Mouse (Mus musculus) heart, postnatal 0 days (tissue): ENCODE data around the gene Slc1a4. TPM values are rescaled to one million over a fixed set of nuclear protein-coding genes. Genes with fewer than 3 reads are reported as not detected.
A peak's percentile ranks its signal among the peaks of the same experiment; 100 is the strongest.

ENCODE experiments used
- ATAC-seq: fragments of 200-750 bp; cut with Nextera tagmentation; 2 replicates; pipeline ENCODE4 v1.8.0; 2017; ENCODE audit warnings: low read depth, moderate number of reproducible peaks, moderate library complexity; ENCODE audit not compliant: insufficient read depth
- DNase-seq: peaks from one replicate; pipeline ENCODE4 v3.0.0-alpha.2; 2016; ENCODE audit warnings: low spot score
- H3K27ac ChIP-seq: fragments of 300-500 bp; sonication (generic); 2 replicates; pipeline ENCODE4 v1.5.1; 2014; ENCODE audit warnings: low read depth, mild to moderate bottlenecking
- H3K27me3 ChIP-seq: fragments of 300-500 bp; sonication (generic); 2 replicates; pipeline ENCODE4 v1.6.1; 2014; ENCODE audit warnings: low read length, mixed read lengths; ENCODE audit not compliant: control insufficient read depth, insufficient read depth
- H3K36me3 ChIP-seq: fragments of 300-500 bp; sonication (generic); replicated peaks from 2 replicates; pipeline ENCODE4 v1.6.1; 2014; ENCODE audit warnings: low read length, mixed read lengths; ENCODE audit not compliant: control insufficient read depth, insufficient read depth
- H3K4me1 ChIP-seq: fragments of 300-500 bp; sonication (generic); 2 replicates; pipeline ENCODE4 v1.6.1; 2014; ENCODE audit warnings: antibody characterized with exemption; ENCODE audit not compliant: control insufficient read depth, insufficient read depth
- H3K4me2 ChIP-seq: fragments of 300-500 bp; sonication (generic); 2 replicates; pipeline ENCODE4 v1.6.1; 2014; ENCODE audit warnings: low read depth, mild to moderate bottlenecking, low read length, moderate library complexity
- H3K4me3 ChIP-seq: fragments of 300-500 bp; sonication (generic); 2 replicates; pipeline ENCODE4 v1.5.1; 2014; ENCODE audit warnings: low read depth, low read length
- H3K9ac ChIP-seq: fragments of 300-500 bp; sonication (generic); replicated peaks from 2 replicates; pipeline ENCODE4 v1.6.1; 2014; ENCODE audit warnings: low read depth, low read length, mixed read lengths
- H3K9me3 ChIP-seq: fragments of 300-500 bp; sonication (generic); replicated peaks from 2 replicates; pipeline ENCODE4 v1.6.1; 2016; ENCODE audit warnings: low read length; ENCODE audit not compliant: control insufficient read depth
- CTCF ChIP-seq: IDR thresholded peaks from 2 replicates; pipeline ENCODE4 v1.5.1; 2016; ENCODE audit warnings: antibody characterized with exemption, control low read depth, low read depth
- EP300 ChIP-seq: IDR thresholded peaks from 2 replicates; pipeline ENCODE4 v1.6.1; 2016; ENCODE audit warnings: antibody characterized with exemption, low read depth
- WGBS: fragments of 180-500 bp; shearing (Covaris S2); extraction: QIAGEN DNeasy Blood & Tissue Kit; methylation state at CpG from one replicate; pipeline ENCODE4 v1.1.7; 2014; 5-methylcytosine and 5-hydroxymethylcytosine counted together
- polyA plus RNA-seq: library from polyadenylated mRNA; unstranded; fragments of >200 nt; fragmentation: Nextera tagmentation; extraction: Ambion mirVana; gene quantifications from 2 replicates; pipeline ENCODE4 v1.2.1, GENCODE M21; 2015
- total RNA-seq: library from RNA; depleted of rRNA; stranded (reverse); fragments of >200 nt; gene quantifications from 2 replicates; pipeline ENCODE4 v1.2.3, GENCODE M21; 2014; ENCODE audit warnings: low replicate concordance

The Slc1a4 gene
- total and polyA plus RNA-seq, 2 experiments from 2014 or later, result 2.4 to 11.0 TPM

GRCm38 (mm10) chr11:20313576-20313975 is 18.9 kb downstream of the Slc1a4 start:
- H3K27ac ChIP-seq, result no peak overlapping the region
- no peak overlapping the region for H3K9ac ChIP-seq
- no peaks in the 10 kb centered on the region for H3K9me3 ChIP-seq
- TF ChIP-seq EP300 (no peak), CTCF (no peak)
- WGBS, result 89% methylated on average over 8 of the region's 8 CpGs
- H3K4me1 ChIP-seq, result peaks cover 4% of the 10 kb centered on the region
- no peak overlapping the region for H3K4me3 ChIP-seq
- ATAC-seq (no peak), DNase-seq (no peak)
- no peaks in the 10 kb centered on the region for H3K27me3 ChIP-seq
- no peak overlapping the region for H3K4me2 ChIP-seq
- H3K36me3 ChIP-seq, result no peaks in the 10 kb centered on the region

- no peak overlapping the region for H3K4me3 ChIP-seq
- TF ChIP-seq EP300 (no peak), CTCF (no peak)
- H3K27me3 ChIP-seq, result no peaks in the 10 kb centered on the region
- peak overlapping the region; percentile 50 for H3K27ac ChIP-seq
- no peaks in the 10 kb centered on the region for H3K4me1 ChIP-seq
- no peaks in the 10 kb centered on the region for H3K9me3 ChIP-seq
- ATAC-seq, result no peak
- H3K4me2 ChIP-seq, result no peak overlapping the region
- DNase-seq, result no peak
- H3K9ac ChIP-seq, result no peak overlapping the region
- WGBS, result 52% methylated on average over 5 of the region's 5 CpGs
- H3K36me3 ChIP-seq, result peaks cover 10% of the 10 kb centered on the region; the same call in 1 of the 2 replicates
Observed at GRCm38 (mm10) chr11:20309044-20309443, 23.5 kb downstream of the Slc1a4 start.

- DNase-seq (no peak), ATAC-seq (no peak)
- Histone ChIP-seq H3K4me1 (no peaks in the 10 kb centered on the region), H3K4me2 (no peak overlapping the region), H3K4me3 (no peak overlapping the region), H3K36me3 (peaks cover 10% of the 10 kb centered on the region; the same call in 1 of the 2 replicates), H3K27me3 (no peaks in the 10 kb centered on the region), H3K9ac (no peak overlapping the region), H3K27ac (no peak overlapping the region), H3K9me3 (no peaks in the 10 kb centered on the region)
- no peak for TF ChIP-seq EP300
- TF ChIP-seq CTCF, result no peak
- WGBS, result 80% methylated on average over 3 of the region's 3 CpGs
Observed at GRCm38 (mm10) chr11:20307409-20307808, 25.1 kb downstream of the Slc1a4 start.

GRCm38 (mm10) chr11:20305641-20306040 is 26.9 kb downstream of the Slc1a4 start:
- H3K36me3 ChIP-seq, result peaks cover 10% of the 10 kb centered on the region; the same call in 1 of the 2 replicates
- no peaks in the 10 kb centered on the region for H3K4me1 ChIP-seq
- WGBS, result 68% methylated on average over 1 of the region's 1 CpGs
- no peaks in the 10 kb centered on the region for H3K9me3 ChIP-seq
- no peaks in the 10 kb centered on the region for H3K27me3 ChIP-seq
- H3K27ac ChIP-seq, result no peak overlapping the region
- DNase-seq, result no peak
- H3K9ac ChIP-seq, result no peak overlapping the region
- ATAC-seq, result no peak
- H3K4me2 ChIP-seq, result no peak overlapping the region
- H3K4me3 ChIP-seq, result no peak overlapping the region
- TF ChIP-seq CTCF (no peak), EP300 (no peak)

- H3K4me3 ChIP-seq, result no peak overlapping the region
- peaks cover 6% of the 10 kb centered on the region for H3K4me1 ChIP-seq
- H3K9ac ChIP-seq, result no peak overlapping the region
- peaks cover 10% of the 10 kb centered on the region; the same call in 1 of the 2 replicates for H3K36me3 ChIP-seq
- TF ChIP-seq EP300 (no peak), CTCF (peak; percentile 62)
- DNase-seq, result no peak
- H3K27ac ChIP-seq, result no peak overlapping the region
- no peak for ATAC-seq
- WGBS, result 75% methylated on average over 6 of the region's 6 CpGs
- no peak overlapping the region for H3K4me2 ChIP-seq
- no peaks in the 10 kb centered on the region for H3K27me3 ChIP-seq
- no peaks in the 10 kb centered on the region for H3K9me3 ChIP-seq
Observed at GRCm38 (mm10) chr11:20304341-20304740, 28.2 kb downstream of the Slc1a4 start.

GRCm38 (mm10) chr11:20301332-20301731 is 31.2 kb downstream of the Slc1a4 start:
- Histone ChIP-seq H3K4me3 (no peak overlapping the region), H3K36me3 (no peaks in the 10 kb centered on the region; the same call in 1 of the 2 replicates), H3K27me3 (no peaks in the 10 kb centered on the region), H3K9me3 (no peaks in the 10 kb centered on the region), H3K27ac (no peak overlapping the region), H3K4me1 (peaks cover 6% of the 10 kb centered on the region), H3K4me2 (no peak overlapping the region), H3K9ac (no peak overlapping the region)
- no peak for TF ChIP-seq EP300
- no peak for TF ChIP-seq CTCF
- no peak for ATAC-seq
- no peak for DNase-seq
- 65% methylated on average over 4 of the region's 4 CpGs for WGBS
